Mouse (Mus musculus): ENCODE results near the gene Tmem109.

- TF ChIP-seq POLR2A (IDR thresholded peaks at IDR 0.05; ENCODE audit: low read depth, low read length) (no peak), CTCF (IDR thresholded peaks at IDR 0.05; ENCODE audit: borderline replicate concordance, insufficient read depth, low read length) (no peak)
Measured at GRCm38 (mm10) chr19:10909087-10909721, 27.4 kb upstream of the Tmem109 start.
